In the genomic region with DNA sequence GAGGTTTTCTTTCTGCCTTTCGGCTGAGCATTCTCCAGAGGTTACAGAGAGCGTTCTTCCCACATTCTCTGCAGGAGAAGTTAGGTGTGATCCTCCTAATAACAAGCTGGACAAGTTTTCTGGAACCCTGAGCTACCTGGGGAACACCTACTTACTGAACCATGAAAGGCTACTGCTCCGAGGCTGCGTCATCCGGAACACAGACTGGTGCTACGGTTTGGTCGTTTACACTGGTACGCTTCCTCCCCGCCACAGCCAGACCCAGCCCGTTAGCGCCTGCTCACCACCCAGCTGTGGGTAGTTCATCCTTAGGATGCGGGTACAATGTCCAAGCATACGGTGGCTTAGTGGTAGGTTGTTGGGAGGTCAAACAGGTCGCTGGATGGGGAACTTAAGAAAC, we compare ENCODE assay signal across 24 mouse cellular contexts. TPM values are rescaled to one million over a fixed set of nuclear protein-coding genes. Genes with fewer than 3 reads are reported as not detected.
DNase-seq lines count a peak whose midpoint lies in the region; ATAC-seq lines count a peak whose summit lies in the region.
"Had no signal": no experiment of that assay in that cellular context is flagged by ENCODE, and none has a peak within 500 bp of the region (broad histone marks: within the 10 kb centered on the region; RNA-seq: fewer than 3 reads in every experiment).

No protein-coding gene starts in this region.

- no peak for ATAC-seq in kidney, embryonic 14.5 days (ENCODE audit: low FRiP score, low TSS enrichment)
- ATAC-seq in midbrain, embryonic 14.5 days (ENCODE audit: low FRiP score, low TSS enrichment): no peak
- ATAC-seq in cerebellum, adult (ENCODE audit: insufficient number of reproducible peaks, low FRiP score, low TSS enrichment): no peak
- ATAC-seq: activated CD4-positive, CD25-positive, alpha-beta regulatory T cell, adult 4 months; forebrain, embryonic 14.5 days; hindbrain, postnatal 0 days; Patski had no signal

- no peak overlapping the region for H3K9ac ChIP-seq in kidney, embryonic 14.5 days (ENCODE audit: low read depth, low read length)
- no peak overlapping the region for H3K9ac ChIP-seq in midbrain, embryonic 14.5 days (replicated peaks; ENCODE audit: low read length)
- H3K9ac ChIP-seq: embryonic facial prominence, embryonic 15.5 days; hindbrain, embryonic 13.5 days had no signal

- no peaks in the 10 kb centered on the region for H3K9me3 ChIP-seq in kidney, embryonic 14.5 days (ENCODE audit: control insufficient read depth, low read length)
- H3K9me3 ChIP-seq in midbrain, embryonic 14.5 days (ENCODE audit: control insufficient read depth, low read length): no peaks in the 10 kb centered on the region
- H3K9me3 ChIP-seq: embryonic facial prominence, embryonic 15.5 days; forebrain, embryonic 10.5 days; heart, embryonic 10.5 days had no signal

- no peak overlapping the region for H3K4me3 ChIP-seq in kidney, embryonic 14.5 days (ENCODE audit: low read length)
- H3K4me3 ChIP-seq in midbrain, embryonic 14.5 days (replicated peaks; ENCODE audit: low read depth, low read length): no peak overlapping the region
- H3K4me3 ChIP-seq: embryonic facial prominence, embryonic 15.5 days; erythroblast, embryonic 14.5 days; forebrain, embryonic 10.5 days; heart, embryonic 10.5 days; hindbrain, embryonic 13.5 days had no signal

- no peaks in the 10 kb centered on the region for H3K4me1 ChIP-seq in kidney, embryonic 14.5 days (ENCODE audit: control insufficient read depth, insufficient read depth, low read length)
- no peaks in the 10 kb centered on the region for H3K4me1 ChIP-seq in midbrain, embryonic 14.5 days (ENCODE audit: control insufficient read depth, insufficient read depth, low read length)
- H3K4me1 ChIP-seq: embryonic facial prominence, embryonic 15.5 days; forebrain, embryonic 10.5 days; heart, embryonic 10.5 days; hindbrain, embryonic 13.5 days had no signal

- WGBS in kidney, embryonic 14.5 days: 70% methylated on average over 14 of the region's 14 CpGs
- 91% methylated on average over 14 of the region's 14 CpGs for WGBS in midbrain, embryonic 14.5 days

- H3K27ac ChIP-seq in kidney, embryonic 14.5 days (ENCODE audit: low read depth, low read length): no peak overlapping the region
- no peak overlapping the region for H3K27ac ChIP-seq in midbrain, embryonic 14.5 days (replicated peaks; ENCODE audit: low read depth, low read length)
- H3K27ac ChIP-seq: embryonic facial prominence, embryonic 15.5 days; forebrain, embryonic 10.5 days; heart, embryonic 10.5 days; hindbrain, embryonic 13.5 days; hindbrain, postnatal 0 days had no signal

- no peaks in the 10 kb centered on the region for H3K27me3 ChIP-seq in kidney, embryonic 14.5 days (ENCODE audit: control insufficient read depth, insufficient read depth, low read length)
- no peaks in the 10 kb centered on the region for H3K27me3 ChIP-seq in midbrain, embryonic 14.5 days (ENCODE audit: control insufficient read depth, insufficient read depth, low read length)
- H3K27me3 ChIP-seq: embryonic facial prominence, embryonic 15.5 days; hindbrain, embryonic 13.5 days; Patski had no signal

- intact Hi-C loops in heart, postnatal 14 days (cut with DNase I): no loop called here

- H3K4me2 ChIP-seq in kidney, embryonic 14.5 days (replicated peaks; ENCODE audit: low read depth, low read length): no peak overlapping the region
- no peak overlapping the region for H3K4me2 ChIP-seq in midbrain, embryonic 14.5 days (ENCODE audit: low read length)
- H3K4me2 ChIP-seq: embryonic facial prominence, embryonic 15.5 days; hindbrain, embryonic 13.5 days had no signal

- peak; percentile 34 for DNase-seq in kidney, adult 11 months
- DNase-seq in kidney, adult 9 months: peak; percentile 40
- DNase-seq in kidney, postnatal 14 days: peak; percentile 48
- DNase-seq in midbrain, embryonic 14.5 days: no peak
- DNase-seq in heart, postnatal 14 days: no peak
- DNase-seq: adrenal gland, postnatal 14 days; cerebellum, adult 18-20 months; cerebellum, adult 9-11 months; cerebellum, postnatal 36 days; embryo, embryonic 11 days; gastrocnemius, postnatal 36 days; heart, adult 18-20 months; heart, postnatal 10 days had no signal

- H3K36me3 ChIP-seq in kidney, embryonic 14.5 days (ENCODE audit: control insufficient read depth, insufficient read depth, low read length): no peaks in the 10 kb centered on the region
- H3K36me3 ChIP-seq in midbrain, embryonic 14.5 days (ENCODE audit: control insufficient read depth, insufficient read depth, low read length): no peaks in the 10 kb centered on the region
- H3K36me3 ChIP-seq: embryonic facial prominence, embryonic 15.5 days; forebrain, embryonic 10.5 days; heart, embryonic 10.5 days; hindbrain, embryonic 13.5 days had no signal

RNA-seq across cellular contexts. Expression of gene Atp8b5, which starts 55.4 kb away (rescaled TPM):
- 0.31 and 0.43 TPM in 2 replicates for polyA plus RNA-seq in kidney, embryonic 14.5 days (2014; fragmentation: Nextera tagmentation; extraction: Ambion mirVana)
- polyA plus RNA-seq in midbrain, embryonic 14.5 days (2014; fragmentation: Nextera tagmentation; extraction: Ambion mirVana): 0.23 and 0.57 TPM in 2 replicates
- total RNA-seq in heart, postnatal 14 days (2021): under 1 TPM in 1 of 2 experiments, not detected in 1; 0.10 TPM
- total RNA-seq: gastrocnemius, postnatal 36 days had no signal
- polyA plus RNA-seq: erythroblast, embryonic 14.5 days had no signal

RNA-seq across cellular contexts. Expression of gene Rusc2, which starts 59.4 kb away (rescaled TPM):
- polyA plus RNA-seq in kidney, embryonic 14.5 days (2014; fragmentation: Nextera tagmentation; extraction: Ambion mirVana): 8.9 and 11.2 TPM in 2 replicates
- polyA plus RNA-seq in midbrain, embryonic 14.5 days (2014; fragmentation: Nextera tagmentation; extraction: Ambion mirVana): 68.1 and 106 TPM in 2 replicates
- 10 to 100 TPM; 43.8 to 51.1 TPM for total RNA-seq in heart, postnatal 14 days (2021)
- polyA plus RNA-seq: activated CD4-positive, CD25-positive, alpha-beta regulatory T cell, adult 4 months had no signal

Comparison
In these comparisons a context has a peak if more than half of its experiments do, and no peak if none do; other contexts are left out.
1. DNase-seq: peak in kidney, adult 11 months (single experiment), kidney, adult 9 months (single experiment) and kidney, postnatal 14 days (single experiment); none in midbrain, embryonic 14.5 days (single experiment) and heart, postnatal 14 days (0 of 2).